Mouse (Mus musculus) kidney, embryonic 16.5 days (tissue): ENCODE results near the gene Safb. TPM values are rescaled to one million over a fixed set of nuclear protein-coding genes. Genes with fewer than 3 reads are reported as not detected.

ENCODE experiments used
- polyA plus RNA-seq: library from polyadenylated mRNA; unstranded; fragments of >200 nt; fragmentation: Nextera tagmentation; extraction: Ambion mirVana; gene quantifications from 2 replicates; pipeline ENCODE4 v1.2.1, GENCODE M21; 2015

Safb gene
- polyA plus RNA-seq, 1 experiment from 2014 or later, result 123 TPM

Other genes with a start within 250 kb of the Safb start
- 76.1 and 87.2 TPM in 2 replicates for gene Ptprs, start 108.3 kb upstream of the Safb start, polyA plus RNA-seq
- gene Znrf4, start 72.4 kb upstream of the Safb start, polyA plus RNA-seq, result not detected in 2 replicates
- gene Gm20219, start 30.4 kb upstream of the Safb start, polyA plus RNA-seq, result 1.8 and 2.4 TPM in 2 replicates
- gene Safb2, start 240 bp upstream of the Safb start, polyA plus RNA-seq, result 80.2 and 86.0 TPM in 2 replicates
- 242 and 284 TPM in 2 replicates for gene 2410015M20Rik, start 24.9 kb downstream of the Safb start, polyA plus RNA-seq
- 1,616 and 1,628 TPM in 2 replicates for gene Rpl36, start 28.6 kb downstream of the Safb start, polyA plus RNA-seq
- 66.1 and 66.4 TPM in 2 replicates for gene Lonp1, start 42.1 kb downstream of the Safb start, polyA plus RNA-seq
- 1.1 and 1.3 TPM in 2 replicates for gene Catsperd, start 43.3 kb downstream of the Safb start, polyA plus RNA-seq
- gene Ranbp3, start 88.5 kb downstream of the Safb start, polyA plus RNA-seq, result 106 and 107 TPM in 2 replicates
- gene Ndufa11, start 132.9 kb downstream of the Safb start, polyA plus RNA-seq, result 479 and 501 TPM in 2 replicates
- gene Vmac, start 133.2 kb downstream of the Safb start, polyA plus RNA-seq, result 22.4 and 23.2 TPM in 2 replicates
- gene Nrtn, start 172.7 kb downstream of the Safb start, polyA plus RNA-seq, result 5.4 and 5.8 TPM in 2 replicates
- 55.4 and 59.7 TPM in 2 replicates for gene Dus3l, start 179.9 kb downstream of the Safb start, polyA plus RNA-seq
- 1.6 and 1.8 TPM in 2 replicates for gene Prr22, start 185.4 kb downstream of the Safb start, polyA plus RNA-seq
- 3.4 and 4.4 TPM in 2 replicates for gene Rfx2, start 246.2 kb downstream of the Safb start, polyA plus RNA-seq